ENCODE assay signal across 19 mouse cellular contexts in genomic region chr2:146174173-146174572, GRCm38 (mm10). TPM values are rescaled to one million over a fixed set of nuclear protein-coding genes. Genes with fewer than 3 reads are reported as not detected.
DNase-seq lines count a peak whose midpoint lies in the region; ATAC-seq lines count a peak whose summit lies in the region.
"Had no signal": no experiment of that assay in that cellular context is flagged by ENCODE, and none has a peak within 500 bp of the region (broad histone marks: within the 10 kb centered on the region; RNA-seq: fewer than 3 reads in every experiment).

No protein-coding gene starts in this region.

- no peaks in the 10 kb centered on the region for H3K36me3 ChIP-seq in forebrain, embryonic 11.5 days (ENCODE audit: control insufficient read depth, insufficient read depth, low read length)
- H3K36me3 ChIP-seq in forebrain, embryonic 10.5 days (replicated peaks) = no peaks in the 10 kb centered on the region
- H3K36me3 ChIP-seq in forebrain, embryonic 14.5 days (ENCODE audit: control insufficient read depth, insufficient read depth, low read length) = no peaks in the 10 kb centered on the region

- H3K4me3 ChIP-seq in forebrain, embryonic 11.5 days (ENCODE audit: low read depth, low read length) = no peak overlapping the region
- H3K4me3 ChIP-seq in forebrain, embryonic 10.5 days = no peak overlapping the region
- H3K4me3 ChIP-seq in forebrain, embryonic 14.5 days (ENCODE audit: low read depth, low read length) = no peak overlapping the region

- no peak overlapping the region for H3K4me2 ChIP-seq in forebrain, embryonic 11.5 days (ENCODE audit: low read depth, low read length, severe bottlenecking)
- H3K4me2 ChIP-seq in forebrain, embryonic 14.5 days (ENCODE audit: low read length) = no peak overlapping the region
- H3K4me2 ChIP-seq: liver, embryonic 11.5 days had no signal

- no peaks in the 10 kb centered on the region; the same call in 1 of the 2 replicates for H3K9me3 ChIP-seq in forebrain, embryonic 11.5 days (ENCODE audit: control insufficient read depth, low read length)
- H3K9me3 ChIP-seq in forebrain, embryonic 10.5 days = peaks cover 7% of the 10 kb centered on the region; the same call in 1 of the 2 replicates
- no peaks in the 10 kb centered on the region for H3K9me3 ChIP-seq in forebrain, embryonic 14.5 days (replicated peaks; ENCODE audit: control insufficient read depth, low read length)

- H3K4me1 ChIP-seq in forebrain, embryonic 11.5 days (replicated peaks; ENCODE audit: control insufficient read depth, insufficient read depth, low read length) = peaks cover 2% of the 10 kb centered on the region; the same call in 1 of the 2 replicates
- peaks cover 11% of the 10 kb centered on the region for H3K4me1 ChIP-seq in forebrain, embryonic 10.5 days
- peaks cover 8% of the 10 kb centered on the region; the same call in 1 of the 2 replicates for H3K4me1 ChIP-seq in forebrain, embryonic 14.5 days (ENCODE audit: control insufficient read depth, insufficient read depth, low read length)

- WGBS in forebrain, embryonic 11.5 days = 95% methylated on average over 7 of the region's 7 CpGs
- 90% methylated on average over 7 of the region's 7 CpGs for WGBS in forebrain, embryonic 10.5 days
- 69% methylated on average over 7 of the region's 7 CpGs for WGBS in forebrain, embryonic 14.5 days

- no peak overlapping the region for H3K27ac ChIP-seq in forebrain, embryonic 11.5 days (ENCODE audit: low read depth, low read length)
- no peak overlapping the region for H3K27ac ChIP-seq in forebrain, embryonic 10.5 days
- 0 out of 2 replicates have a peak overlapping the region, but pooled peaks have one; percentile 7 for H3K27ac ChIP-seq in forebrain, embryonic 14.5 days (ENCODE audit: low read depth, low read length)

- H3K9ac ChIP-seq in forebrain, embryonic 11.5 days (ENCODE audit: low read length) = no peak overlapping the region
- H3K9ac ChIP-seq in forebrain, embryonic 14.5 days (ENCODE audit: low read length) = no peak overlapping the region

- H3K27me3 ChIP-seq in forebrain, embryonic 11.5 days (ENCODE audit: control insufficient read depth, insufficient read depth, low read length) = no peaks in the 10 kb centered on the region
- H3K27me3 ChIP-seq in forebrain, embryonic 10.5 days (ENCODE audit: poor library complexity, severe bottlenecking) = peaks cover 8% of the 10 kb centered on the region; the same call in 1 of the 2 replicates
- no peaks in the 10 kb centered on the region for H3K27me3 ChIP-seq in forebrain, embryonic 14.5 days (replicated peaks; ENCODE audit: control insufficient read depth, insufficient read depth, low read length)

- peak; percentile 30 for DNase-seq in forebrain, embryonic 11.5 days (ENCODE audit: low spot score)
- DNase-seq in forebrain, embryonic 10.5 days (ENCODE audit: extremely low spot score, low spot score) = no peak
- peak; percentile 79 for DNase-seq in forebrain, embryonic 14.5 days (ENCODE audit: low spot score)
- DNase-seq in layer of hippocampus, adult 8-10 months (ENCODE audit: low spot score in 2 of 2) = peak; percentile 14 to 34
- peak; percentile 73 to 81 for DNase-seq in right cerebral cortex, postnatal 10 days (ENCODE audit: low spot score in 2 of 2)
- no peak for DNase-seq in spleen, postnatal 10 days (ENCODE audit: low spot score in 2 of 2)
- DNase-seq in urinary bladder, adult 18-20 months (ENCODE audit: low spot score in 2 of 2) = no peak
- no peak for DNase-seq in c-Kit-positive CD71-positive TER-119-positive erythroid progenitor cells, embryonic 14.5 days (ENCODE audit: low spot score)
- DNase-seq: cerebellum, adult 11 months; gastrocnemius, postnatal 10 days; kidney, adult 11 months; kidney, postnatal 25 days had no signal

- ATAC-seq in forebrain, embryonic 11.5 days (replicated peaks; ENCODE audit: low FRiP score) = no peak
- peak; percentile 90 for ATAC-seq in forebrain, embryonic 14.5 days
- ATAC-seq: activated CD4-positive, CD25-positive, alpha-beta regulatory T cell, adult 4 months; hindbrain, embryonic 16.5 days; midbrain, embryonic 16.5 days had no signal

RNA-seq across cellular contexts. Expression of gene Insm1, which starts 47.5 kb away (rescaled TPM):
- 5.0 and 8.7 TPM in 2 replicates for polyA plus RNA-seq in forebrain, embryonic 11.5 days (2014; fragmentation: Nextera tagmentation; extraction: Ambion mirVana)
- 1.6 and 1.8 TPM in 2 replicates for polyA plus RNA-seq in forebrain, embryonic 10.5 days (2016; fragmentation: Nextera tagmentation; extraction: Ambion mirVana)
- 12.6 and 14.7 TPM in 2 replicates for polyA plus RNA-seq in forebrain, embryonic 14.5 days (2014; fragmentation: Nextera tagmentation; extraction: Ambion mirVana)
- total RNA-seq in layer of hippocampus, adult 8-10 months (2022) = 1 to 10 TPM; 5.6 to 6.6 (median 5.8) TPM
- total RNA-seq: gastrocnemius, postnatal 10 days; heart, postnatal 25 days; megakaryocyte, adult 5-6 weeks had no signal
- polyA plus RNA-seq: activated CD4-positive, CD25-positive, alpha-beta regulatory T cell, adult 4 months; liver, embryonic 11.5 days; lung, embryonic 16.5 days had no signal

Comparison
In these comparisons a context has a peak if more than half of its experiments do, and no peak if none do; other contexts are left out.
1. DNase-seq: peak in forebrain, embryonic 11.5 days (single experiment), forebrain, embryonic 14.5 days (single experiment), layer of hippocampus, adult 8-10 months (2 of 2) and right cerebral cortex, postnatal 10 days (2 of 2); none in forebrain, embryonic 10.5 days (single experiment), spleen, postnatal 10 days (0 of 2), urinary bladder, adult 18-20 months (0 of 2) and c-Kit-positive CD71-positive TER-119-positive erythroid progenitor cells, embryonic 14.5 days (single experiment).